Mouse (Mus musculus) testis, adult 2 months (tissue): ENCODE measurements around the gene Btbd17.

Experiments used
- CTCF ChIP-seq: fragments of 200-500 bp; IDR thresholded peaks from 2 replicates; pipeline ENCODE4 v1.5.1; 2012; ENCODE audit warnings: low read depth, mild to moderate bottlenecking, inconsistent platforms, low read length, moderate library complexity; ENCODE audit not compliant: control insufficient read depth, insufficient read depth, insufficient replicate concordance
- POLR2A ChIP-seq: fragments of 200-500 bp; IDR thresholded peaks from 2 replicates; pipeline ENCODE4 v1.6.1; 2012; ENCODE audit warnings: low read depth, mild to moderate bottlenecking, inconsistent platforms, low read length, moderate library complexity; ENCODE audit not compliant: control insufficient read depth

- TF ChIP-seq CTCF (no peak), POLR2A (no peak)
These were observed 1.4 kb upstream of the Btbd17 start for GRCm38 (mm10) chr11:114797176-114797575.
